Mouse (Mus musculus) frontal cortex, adult 2 months (tissue): Measurements from ENCODE around the gene Saa3. TPM values are rescaled to one million over a fixed set of nuclear protein-coding genes. Genes with fewer than 3 reads are reported as not detected.
"Not testable (repeated sequence)": the region's sequence is repeated elsewhere in the genome, so short reads cannot be mapped to it uniquely, and the experiment has no call there.

Experiments
- DNase-seq, 2 experiments: peaks; one replicate each; pipeline ENCODE4 v3.0.0; 2022; ENCODE audit warnings: low spot score in 1 of 2; ENCODE audit errors: extremely low spot score in 1 of 2
- polyA plus RNA-seq: library from polyadenylated mRNA; depleted of rRNA; stranded (reverse); fragments of >200 nt; gene quantifications from 2 replicates; pipeline ENCODE4 v1.2.3, GENCODE M21; 2012; rRNA removed

The Saa3 gene
- not detected in 2 replicates for polyA plus RNA-seq

- no peak for DNase-seq
Observed at GRCm38 (mm10) chr7:46715600-46715999, at the start of gene Saa3. Saa3 (minus strand) TSS chr7:46715700.

GRCm38 (mm10) chr7:46764672-46765071 lies 49.2 kb upstream of the Saa3 start:
- DNase-seq, result no peak

GRCm38 (mm10) chr7:46762601-46763000 lies 47.1 kb upstream of the Saa3 start:
- no peak for DNase-seq

- DNase-seq, result no peak
Observed at GRCm38 (mm10) chr7:46761049-46761795, 45.7 kb upstream of the Saa3 start.

GRCm38 (mm10) chr7:46751490-46751889 lies 36.0 kb upstream of the Saa3 start, which contains the start of gene Saa2:
Saa2 (plus strand) TSS chr7:46751790.
- no peak for DNase-seq

GRCm38 (mm10) chr7:46748459-46748858 lies 33.0 kb upstream of the Saa3 start:
- no peak for DNase-seq

GRCm38 (mm10) chr7:46746381-46746780 lies 30.9 kb upstream of the Saa3 start:
- no peak for DNase-seq

GRCm38 (mm10) chr7:46745816-46746215 lies 30.3 kb upstream of the Saa3 start:
- DNase-seq, result no peak

- not testable (repeated sequence) for DNase-seq
Observed at GRCm38 (mm10) chr7:46742880-46743279, 27.4 kb upstream of the Saa3 start, which contains the start of gene Saa1. Saa1 (minus strand) TSS chr7:46742980.

GRCm38 (mm10) chr7:46740041-46740440 lies 24.5 kb upstream of the Saa3 start:
- DNase-seq, result not testable (repeated sequence)

- DNase-seq, result no peak
Observed at GRCm38 (mm10) chr7:46738561-46739460, 23.3 kb upstream of the Saa3 start.

GRCm38 (mm10) chr7:46734983-46735382 lies 19.5 kb upstream of the Saa3 start:
- no peak for DNase-seq

GRCm38 (mm10) chr7:46732458-46732857 lies 17.0 kb upstream of the Saa3 start, which contains the start of gene Saa4:
Saa4 (minus strand) TSS chr7:46732603.
- DNase-seq, result no peak

GRCm38 (mm10) chr7:46727584-46727983 lies 12.1 kb upstream of the Saa3 start:
- DNase-seq, result no peak

GRCm38 (mm10) chr7:46724396-46724795 lies 8.9 kb upstream of the Saa3 start:
- DNase-seq, result peak in 1 of 2 experiments; percentile 55

- no peak for DNase-seq
Observed at GRCm38 (mm10) chr7:46723849-46724248, 8.3 kb upstream of the Saa3 start.

GRCm38 (mm10) chr7:46723354-46723753 lies 7.9 kb upstream of the Saa3 start:
- no peak for DNase-seq

GRCm38 (mm10) chr7:46720460-46720859 lies 5.0 kb upstream of the Saa3 start:
- DNase-seq, result no peak

- DNase-seq, result no peak
Observed at GRCm38 (mm10) chr7:46719526-46719925, 4.0 kb upstream of the Saa3 start.

- DNase-seq, result no peak
Observed at GRCm38 (mm10) chr7:46718591-46719270, 3.2 kb upstream of the Saa3 start.

- DNase-seq, result no peak
Observed at GRCm38 (mm10) chr7:46716897-46717296, 1.4 kb upstream of the Saa3 start.
